Comparison of ENCODE assay signal across 10 mouse cellular contexts in genomic region chr11:87125562-87125961, GRCm38 (mm10). TPM values are rescaled to one million over a fixed set of nuclear protein-coding genes. Genes with fewer than 3 reads are reported as not detected.
DNase-seq lines count a peak whose midpoint lies in the region; ATAC-seq and TF ChIP-seq lines count a peak whose summit lies in the region.
"Had no signal": no experiment of that assay in that cellular context is flagged by ENCODE, and none has a peak within 500 bp of the region (broad histone marks: within the 10 kb centered on the region; RNA-seq: fewer than 3 reads in every experiment).

No protein-coding gene starts in this region.

- no peak overlapping the region for H3K27ac ChIP-seq in kidney, embryonic 14.5 days (ENCODE audit: low read depth, low read length)
- H3K27ac ChIP-seq in kidney, adult 2 months (ENCODE audit: insufficient read depth, low read depth, low read length), result no peak overlapping the region
- peak overlapping the region; percentile 81; the same call in 1 of the 2 replicates for H3K27ac ChIP-seq in embryonic facial prominence, embryonic 13.5 days
- no peak overlapping the region for H3K27ac ChIP-seq in hindbrain, embryonic 16.5 days (ENCODE audit: low read depth, low read length)
- H3K27ac ChIP-seq in midbrain, embryonic 13.5 days, result peak overlapping the region; percentile 94
- H3K27ac ChIP-seq: heart, adult 2 months had no signal

- TF ChIP-seq POLR2A in kidney, adult 2 months (IDR thresholded peaks at IDR 0.05; ENCODE audit: low read depth, low read length), result no peak

- H3K36me3 ChIP-seq in kidney, embryonic 14.5 days (ENCODE audit: control insufficient read depth, insufficient read depth, low read length), result peaks cover 42% of the 10 kb centered on the region
- H3K36me3 ChIP-seq in kidney, adult 2 months (ENCODE audit: control insufficient read depth, insufficient read depth, low read length), result no peaks in the 10 kb centered on the region
- peaks cover 36% of the 10 kb centered on the region for H3K36me3 ChIP-seq in embryonic facial prominence, embryonic 13.5 days
- H3K36me3 ChIP-seq in hindbrain, embryonic 16.5 days (ENCODE audit: control insufficient read depth, insufficient read depth, low read length), result peaks cover 14% of the 10 kb centered on the region
- peaks cover 36% of the 10 kb centered on the region for H3K36me3 ChIP-seq in midbrain, embryonic 13.5 days

- no peak for TF ChIP-seq CTCF in kidney, adult 2 months (conservative IDR thresholded peaks at IDR 0.05; ENCODE audit: insufficient read depth, insufficient read length, low read depth, low read length)

- H3K4me2 ChIP-seq in kidney, embryonic 14.5 days (replicated peaks; ENCODE audit: low read depth, low read length), result peak overlapping the region; percentile 51
- H3K4me2 ChIP-seq in embryonic facial prominence, embryonic 13.5 days, result peak overlapping the region; percentile 80
- H3K4me2 ChIP-seq in hindbrain, embryonic 16.5 days (ENCODE audit: low read length), result peak overlapping the region; percentile 74; the same call in 1 of the 2 replicates
- H3K4me2 ChIP-seq in midbrain, embryonic 13.5 days (replicated peaks), result peak overlapping the region; percentile 59

- ATAC-seq in kidney, embryonic 14.5 days (ENCODE audit: low FRiP score, low TSS enrichment), result no peak
- ATAC-seq in embryonic facial prominence, embryonic 13.5 days (ENCODE audit: insufficient number of reproducible peaks, insufficient read depth, low FRiP score, low TSS enrichment, low read depth), result no peak
- ATAC-seq in hindbrain, embryonic 16.5 days, result no peak
- ATAC-seq in midbrain, embryonic 13.5 days, result no peak

- no peak overlapping the region; the same call in 1 of the 2 replicates for H3K4me3 ChIP-seq in kidney, embryonic 14.5 days (ENCODE audit: low read length)
- no peak overlapping the region for H3K4me3 ChIP-seq in kidney, adult 2 months (ENCODE audit: insufficient read depth, low read depth, low read length)
- H3K4me3 ChIP-seq in embryonic facial prominence, embryonic 13.5 days, result peak overlapping the region; percentile 79
- no peak overlapping the region for H3K4me3 ChIP-seq in hindbrain, embryonic 16.5 days (ENCODE audit: low read length)
- H3K4me3 ChIP-seq in midbrain, embryonic 13.5 days (replicated peaks), result peak overlapping the region; percentile 96

- H3K9me3 ChIP-seq in kidney, embryonic 14.5 days (ENCODE audit: control insufficient read depth, low read length), result no peaks in the 10 kb centered on the region
- H3K9me3 ChIP-seq in embryonic facial prominence, embryonic 13.5 days, result no peaks in the 10 kb centered on the region
- H3K9me3 ChIP-seq in hindbrain, embryonic 16.5 days (ENCODE audit: control insufficient read depth, low read length), result no peaks in the 10 kb centered on the region
- no peaks in the 10 kb centered on the region for H3K9me3 ChIP-seq in midbrain, embryonic 13.5 days

- 51% methylated on average over 4 of the region's 4 CpGs for WGBS in kidney, embryonic 14.5 days
- 56% methylated on average over 4 of the region's 4 CpGs for WGBS in kidney, adult 2 months
- WGBS in embryonic facial prominence, embryonic 13.5 days, result 54% methylated on average over 4 of the region's 4 CpGs
- WGBS in hindbrain, embryonic 16.5 days, result 51% methylated on average over 4 of the region's 4 CpGs
- 55% methylated on average over 4 of the region's 4 CpGs for WGBS in midbrain, embryonic 13.5 days

- DNase-seq in kidney, adult 2 months, result no peak
- no peak for DNase-seq in MN1 (ENCODE audit: low spot score)
- no peak for DNase-seq in testis, postnatal 10 days (ENCODE audit: low spot score)
- DNase-seq in thymus, postnatal 4 days, result no peak
- DNase-seq: adrenal gland, postnatal 36 days; heart, adult 2 months had no signal

- H3K4me1 ChIP-seq in kidney, embryonic 14.5 days (ENCODE audit: control insufficient read depth, insufficient read depth, low read length), result no peaks in the 10 kb centered on the region; the same call in none of the 2 replicates
- H3K4me1 ChIP-seq in kidney, adult 2 months (ENCODE audit: control insufficient read depth, insufficient read depth, low read length), result peaks cover 4% of the 10 kb centered on the region; the same call in 1 of the 2 replicates
- peaks cover 16% of the 10 kb centered on the region for H3K4me1 ChIP-seq in embryonic facial prominence, embryonic 13.5 days
- peaks cover 14% of the 10 kb centered on the region for H3K4me1 ChIP-seq in hindbrain, embryonic 16.5 days (ENCODE audit: control insufficient read depth, insufficient read depth, low read depth, low read length)
- peaks cover 26% of the 10 kb centered on the region for H3K4me1 ChIP-seq in midbrain, embryonic 13.5 days (replicated peaks)

- H3K9ac ChIP-seq in kidney, embryonic 14.5 days (ENCODE audit: low read depth, low read length), result peak overlapping the region; percentile 62; the same call in 1 of the 2 replicates
- 0 out of 2 replicates have a peak overlapping the region, but pooled peaks have one; percentile 22 for H3K9ac ChIP-seq in embryonic facial prominence, embryonic 13.5 days
- H3K9ac ChIP-seq in hindbrain, embryonic 16.5 days (ENCODE audit: low read depth, low read length), result no peak overlapping the region
- H3K9ac ChIP-seq in midbrain, embryonic 13.5 days (replicated peaks), result peak overlapping the region; percentile 60

- H3K27me3 ChIP-seq in kidney, embryonic 14.5 days (ENCODE audit: control insufficient read depth, insufficient read depth, low read length), result no peaks in the 10 kb centered on the region
- H3K27me3 ChIP-seq in kidney, adult 2 months (replicated peaks; ENCODE audit: control insufficient read depth, insufficient read depth, low read length), result no peaks in the 10 kb centered on the region
- H3K27me3 ChIP-seq in embryonic facial prominence, embryonic 13.5 days, result no peaks in the 10 kb centered on the region
- no peaks in the 10 kb centered on the region for H3K27me3 ChIP-seq in hindbrain, embryonic 16.5 days (replicated peaks; ENCODE audit: control insufficient read depth, insufficient read depth, low read length)
- no peaks in the 10 kb centered on the region for H3K27me3 ChIP-seq in midbrain, embryonic 13.5 days

RNA-seq across cellular contexts. Expression of gene Trim37, which starts 1.3 kb away (rescaled TPM):
- 20.6 and 41.4 TPM in 2 replicates for polyA plus RNA-seq in kidney, embryonic 14.5 days (2014; fragmentation: Nextera tagmentation; extraction: Ambion mirVana)
- polyA plus RNA-seq in kidney, adult 2 months (2012; rRNA removed), result 3.9 and 5.1 TPM in 2 replicates
- polyA plus RNA-seq in embryonic facial prominence, embryonic 13.5 days (2015; fragmentation: Nextera tagmentation; extraction: Ambion mirVana), result 24.3 and 32.0 TPM in 2 replicates
- 81.1 and 90.4 TPM in 2 replicates for polyA plus RNA-seq in hindbrain, embryonic 16.5 days (2015; fragmentation: Nextera tagmentation; extraction: Ambion mirVana)
- polyA plus RNA-seq in midbrain, embryonic 13.5 days (2015; fragmentation: Nextera tagmentation; extraction: Ambion mirVana), result 87.6 and 87.8 TPM in 2 replicates

RNA-seq across cellular contexts. Expression of gene Ska2, which starts 16.5 kb away (rescaled TPM):
- polyA plus RNA-seq in kidney, embryonic 14.5 days (2014; fragmentation: Nextera tagmentation; extraction: Ambion mirVana), result 64.1 and 70.5 TPM in 2 replicates
- polyA plus RNA-seq in kidney, adult 2 months (2012; rRNA removed), result 3.7 and 5.1 TPM in 2 replicates
- 76.8 and 85.1 TPM in 2 replicates for polyA plus RNA-seq in embryonic facial prominence, embryonic 13.5 days (2015; fragmentation: Nextera tagmentation; extraction: Ambion mirVana)
- 35.0 and 38.8 TPM in 2 replicates for polyA plus RNA-seq in hindbrain, embryonic 16.5 days (2015; fragmentation: Nextera tagmentation; extraction: Ambion mirVana)
- polyA plus RNA-seq in midbrain, embryonic 13.5 days (2015; fragmentation: Nextera tagmentation; extraction: Ambion mirVana), result 73.5 and 79.9 TPM in 2 replicates

RNA-seq across cellular contexts. Expression of gene Prr11, which starts 17.1 kb away (rescaled TPM):
- polyA plus RNA-seq in kidney, embryonic 14.5 days (2014; fragmentation: Nextera tagmentation; extraction: Ambion mirVana), result 9.2 and 20.5 TPM in 2 replicates
- polyA plus RNA-seq in kidney, adult 2 months (2012; rRNA removed), result 0.08 and 0.17 TPM in 2 replicates
- polyA plus RNA-seq in embryonic facial prominence, embryonic 13.5 days (2015; fragmentation: Nextera tagmentation; extraction: Ambion mirVana), result 8.8 and 9.2 TPM in 2 replicates
- polyA plus RNA-seq in hindbrain, embryonic 16.5 days (2015; fragmentation: Nextera tagmentation; extraction: Ambion mirVana), result 1.8 and 2.9 TPM in 2 replicates
- 4.4 and 4.6 TPM in 2 replicates for polyA plus RNA-seq in midbrain, embryonic 13.5 days (2015; fragmentation: Nextera tagmentation; extraction: Ambion mirVana)

RNA-seq across cellular contexts. Expression of gene Smg8, which starts 39.0 kb away (rescaled TPM):
- 17.3 and 24.7 TPM in 2 replicates for polyA plus RNA-seq in kidney, embryonic 14.5 days (2014; fragmentation: Nextera tagmentation; extraction: Ambion mirVana)
- polyA plus RNA-seq in kidney, adult 2 months (2012; rRNA removed), result 6.8 and 7.7 TPM in 2 replicates
- polyA plus RNA-seq in embryonic facial prominence, embryonic 13.5 days (2015; fragmentation: Nextera tagmentation; extraction: Ambion mirVana), result 22.2 and 25.9 TPM in 2 replicates
- 20.7 and 22.7 TPM in 2 replicates for polyA plus RNA-seq in hindbrain, embryonic 16.5 days (2015; fragmentation: Nextera tagmentation; extraction: Ambion mirVana)
- polyA plus RNA-seq in midbrain, embryonic 13.5 days (2015; fragmentation: Nextera tagmentation; extraction: Ambion mirVana), result 23.0 and 23.7 TPM in 2 replicates

RNA-seq across cellular contexts. Expression of gene Gdpd1, which starts 51.7 kb away (rescaled TPM):
- 23.1 and 27.8 TPM in 2 replicates for polyA plus RNA-seq in kidney, embryonic 14.5 days (2014; fragmentation: Nextera tagmentation; extraction: Ambion mirVana)
- polyA plus RNA-seq in kidney, adult 2 months (2012; rRNA removed), result 1.3 and 1.7 TPM in 2 replicates
- polyA plus RNA-seq in embryonic facial prominence, embryonic 13.5 days (2015; fragmentation: Nextera tagmentation; extraction: Ambion mirVana), result 22.7 and 22.9 TPM in 2 replicates
- polyA plus RNA-seq in hindbrain, embryonic 16.5 days (2015; fragmentation: Nextera tagmentation; extraction: Ambion mirVana), result 165 and 167 TPM in 2 replicates
- polyA plus RNA-seq in midbrain, embryonic 13.5 days (2015; fragmentation: Nextera tagmentation; extraction: Ambion mirVana), result 186 and 190 TPM in 2 replicates

Comparison
In these comparisons a context has a peak if more than half of its experiments do, and no peak if none do; other contexts are left out.
1. H3K27ac ChIP-seq: peak in embryonic facial prominence, embryonic 13.5 days (single experiment) and midbrain, embryonic 13.5 days (single experiment); none in kidney, embryonic 14.5 days (single experiment), kidney, adult 2 months (single experiment) and hindbrain, embryonic 16.5 days (single experiment).
2. H3K4me3 ChIP-seq: peak in embryonic facial prominence, embryonic 13.5 days (single experiment) and midbrain, embryonic 13.5 days (single experiment); none in kidney, embryonic 14.5 days (single experiment), kidney, adult 2 months (single experiment) and hindbrain, embryonic 16.5 days (single experiment).
3. Peak in every context shown above with its lines, with median percentiles within 50 percentile points of each other: H3K4me2 ChIP-seq.